Mouse (Mus musculus): Measurements from ENCODE around the gene Arhgef7.

The Arhgef7 gene

GRCm38 (mm10) chr8:11770001-11770400 is 42.5 kb downstream of the Arhgef7 start:
- DNase-seq = no peak

GRCm38 (mm10) chr8:11770521-11771080 is 43.1 kb downstream of the Arhgef7 start:
- no peak for DNase-seq

- DNase-seq = no peak
These were observed 44.1 kb downstream of the Arhgef7 start for GRCm38 (mm10) chr8:11771608-11772007.

- no peak for DNase-seq
These were observed 46.9 kb downstream of the Arhgef7 start for GRCm38 (mm10) chr8:11774195-11775076.

GRCm38 (mm10) chr8:11775889-11776288 is 48.4 kb downstream of the Arhgef7 start:
- no peak for DNase-seq

GRCm38 (mm10) chr8:11776451-11777180 is 49.1 kb downstream of the Arhgef7 start:
- no peak for DNase-seq

- no peak for DNase-seq
These were observed 49.7 kb downstream of the Arhgef7 start for GRCm38 (mm10) chr8:11777201-11777600.

GRCm38 (mm10) chr8:11778646-11779433 is 51.3 kb downstream of the Arhgef7 start:
- DNase-seq = no peak

GRCm38 (mm10) chr8:11779844-11780634 is 52.5 kb downstream of the Arhgef7 start:
- DNase-seq = no peak

- DNase-seq = no peak
These were observed 53.1 kb downstream of the Arhgef7 start for GRCm38 (mm10) chr8:11780641-11781040.

GRCm38 (mm10) chr8:11782607-11783006 is 55.1 kb downstream of the Arhgef7 start:
- DNase-seq = no peak

GRCm38 (mm10) chr8:11783861-11784594 is 56.5 kb downstream of the Arhgef7 start:
- DNase-seq = no peak

GRCm38 (mm10) chr8:11785121-11785520 is 57.6 kb downstream of the Arhgef7 start:
- no peak for DNase-seq

- no peak for DNase-seq
These were observed 58.1 kb downstream of the Arhgef7 start for GRCm38 (mm10) chr8:11785539-11786046.

- peak; percentile 38 for DNase-seq
These were observed 60.7 kb downstream of the Arhgef7 start for GRCm38 (mm10) chr8:11788252-11788651.

GRCm38 (mm10) chr8:11789168-11789567 is 61.6 kb downstream of the Arhgef7 start:
- DNase-seq = no peak

GRCm38 (mm10) chr8:11794956-11795355 is 67.4 kb downstream of the Arhgef7 start:
- DNase-seq = no peak

- no peak for DNase-seq
These were observed 69.6 kb downstream of the Arhgef7 start for GRCm38 (mm10) chr8:11797128-11797527.

GRCm38 (mm10) chr8:11797729-11798479 is 70.4 kb downstream of the Arhgef7 start:
- DNase-seq = no peak

- DNase-seq = no peak
These were observed 71.0 kb downstream of the Arhgef7 start for GRCm38 (mm10) chr8:11798480-11798867.

All from thymus, postnatal 14 days (tissue).